Mouse (Mus musculus) G1E (cell line): ENCODE data around the gene Rnase11. TPM values are rescaled to one million over a fixed set of nuclear protein-coding genes. Genes with fewer than 3 reads are reported as not detected.
"Not testable (repeated sequence)": the region's sequence is repeated elsewhere in the genome, so short reads cannot be mapped to it uniquely, and the experiment has no call there.

Source experiments
- ATAC-seq: 2 replicates; pipeline ENCODE4 v1.8.0; 2016; ENCODE audit warnings: mild to moderate bottlenecking; ENCODE audit not compliant: insufficient number of reproducible peaks, poor library complexity, low FRiP score, severe bottlenecking; ENCODE audit errors: extremely low read depth
- DNase-seq: peaks from one replicate; pipeline ENCODE4 v3.0.0; 2012; ENCODE audit warnings: low spot score
- H3K27me3 ChIP-seq: 2 replicates; pipeline ENCODE4 v1.6.1; 2012; ENCODE audit warnings: mild to moderate bottlenecking, low read length, inconsistent platforms; ENCODE audit not compliant: insufficient read depth
- H3K36me3 ChIP-seq: replicated peaks from 2 replicates; pipeline ENCODE3; 2012; ENCODE audit warnings: mild to moderate bottlenecking, inconsistent platforms
- H3K4me1 ChIP-seq: 2 replicates; pipeline ENCODE4 v1.6.1; 2012; ENCODE audit warnings: low read depth, low read length, inconsistent platforms, mixed read lengths; ENCODE audit not compliant: insufficient read depth
- H3K4me3 ChIP-seq: 2 replicates; pipeline ENCODE4 v1.5.1; 2012; ENCODE audit warnings: low read depth, mild to moderate bottlenecking, inconsistent platforms, low read length, moderate library complexity, mixed read lengths
- H3K9me3 ChIP-seq: replicated peaks from 2 replicates; pipeline ENCODE4 v1.6.1; 2012; ENCODE audit warnings: inconsistent platforms
- CTCF ChIP-seq: IDR thresholded peaks from 2 replicates; pipeline ENCODE4 v1.5.1; 2012; ENCODE audit warnings: low read depth, low read length, inconsistent platforms, mixed read lengths
- GATA1 ChIP-seq: IDR thresholded peaks from 2 replicates; pipeline ENCODE4 v1.6.1; 2012; ENCODE audit warnings: borderline replicate concordance, low read length, inconsistent platforms, mixed read lengths
- GATA2 ChIP-seq: IDR thresholded peaks from 2 replicates; pipeline ENCODE4 v1.6.1; 2012; ENCODE audit warnings: low read depth, low read length, inconsistent platforms, borderline replicate concordance
- POLR2AphosphoS5 ChIP-seq: IDR thresholded peaks from 2 replicates; pipeline ENCODE4 v1.6.1; 2012; ENCODE audit warnings: low read depth, low read length, inconsistent platforms; ENCODE audit not compliant: insufficient replicate concordance
- TAL1 ChIP-seq: conservative IDR thresholded peaks from 2 replicates; pipeline ENCODE4 v1.6.1; 2012; ENCODE audit warnings: low read depth, low read length, inconsistent platforms, mixed read lengths
- polyA plus RNA-seq: library from polyadenylated mRNA; stranded (reverse); fragments of >175 nt; gene quantifications from 2 replicates; pipeline ENCODE4 v1.2.3, GENCODE M21; 2012
- total RNA-seq, 2 experiments: library from RNA; stranded (forward) in 1 of 2; stranded (reverse) in 1 of 2; fragments of 200-1000 nt in 1 of 2; fragments of >200 nt in 1 of 2; fragmentation: Nextera tagmentation in 1 of 2; gene quantifications; 2 replicates each; pipeline ENCODE4 v1.2.3; 2014 to 2017

Gene Rnase11
- total and polyA plus RNA-seq, 3 experiments: 0.22 TPM; not detected in 2

- DNase-seq (no peak), ATAC-seq (no peak)
- no peaks in the 10 kb centered on the region for H3K36me3 ChIP-seq
- no peak overlapping the region for H3K4me3 ChIP-seq
- TF ChIP-seq POLR2AphosphoS5 (no peak), GATA1 (no peak), CTCF (no peak), TAL1 (no peak), GATA2 (no peak)
- H3K27me3 ChIP-seq: peaks cover 3% of the 10 kb centered on the region; the same call in 1 of the 2 replicates
- peaks cover 7% of the 10 kb centered on the region for H3K4me1 ChIP-seq
- H3K9me3 ChIP-seq: no peaks in the 10 kb centered on the region
Observed at GRCm38 (mm10) chr14:51023457-51023856, 26.5 kb downstream of the Rnase11 start.

GRCm38 (mm10) chr14:51017256-51017655 lies 32.7 kb downstream of the Rnase11 start:
- ATAC-seq: no peak
- no peak overlapping the region for H3K4me3 ChIP-seq
- no peaks in the 10 kb centered on the region for H3K4me1 ChIP-seq

GRCm38 (mm10) chr14:51015780-51016179 lies 34.2 kb downstream of the Rnase11 start:
- no peaks in the 10 kb centered on the region for H3K4me1 ChIP-seq
- H3K9me3 ChIP-seq: no peaks in the 10 kb centered on the region
- H3K4me3 ChIP-seq: no peak overlapping the region
- H3K36me3 ChIP-seq: no peaks in the 10 kb centered on the region
- no peak for ATAC-seq
- DNase-seq: no peak
- no peaks in the 10 kb centered on the region; the same call in 1 of the 2 replicates for H3K27me3 ChIP-seq
- no peak for TF ChIP-seq GATA1

More at GRCm38 (mm10) chr14:51017256-51017655, 32.7 kb downstream of the Rnase11 start:
- no peak for TF ChIP-seq CTCF
- no peak for TF ChIP-seq GATA2
- no peak for TF ChIP-seq GATA1
- no peak for TF ChIP-seq POLR2AphosphoS5
- TF ChIP-seq TAL1: no peak
- Histone ChIP-seq H3K9me3 (no peaks in the 10 kb centered on the region), H3K27me3 (no peaks in the 10 kb centered on the region; the same call in 1 of the 2 replicates), H3K36me3 (no peaks in the 10 kb centered on the region)
- DNase-seq: no peak

GRCm38 (mm10) chr14:51014724-51015123 lies 35.2 kb downstream of the Rnase11 start:
- not testable (repeated sequence) for H3K4me1 ChIP-seq, H3K9me3 ChIP-seq, H3K36me3 ChIP-seq, H3K4me3 ChIP-seq, DNase-seq, ATAC-seq, H3K27me3 ChIP-seq

GRCm38 (mm10) chr14:51009572-51009971 lies 40.4 kb downstream of the Rnase11 start:
- Histone ChIP-seq H3K4me3 (no peak overlapping the region), H3K27me3 (no peaks in the 10 kb centered on the region; the same call in 1 of the 2 replicates), H3K4me1 (no peaks in the 10 kb centered on the region), H3K36me3 (no peaks in the 10 kb centered on the region), H3K9me3 (no peaks in the 10 kb centered on the region)
- no peak for ATAC-seq
- DNase-seq: no peak
- no peak for TF ChIP-seq GATA1
- TF ChIP-seq TAL1: no peak
- no peak for TF ChIP-seq POLR2AphosphoS5
- TF ChIP-seq GATA2: no peak
- TF ChIP-seq CTCF: no peak

- DNase-seq (no peak), ATAC-seq (no peak)
- no peaks in the 10 kb centered on the region for H3K36me3 ChIP-seq
- TF ChIP-seq CTCF: no peak
- no peak for TF ChIP-seq TAL1
- TF ChIP-seq GATA2: no peak
- TF ChIP-seq POLR2AphosphoS5: no peak
- no peak for TF ChIP-seq GATA1
- no peak overlapping the region for H3K4me3 ChIP-seq
- H3K27me3 ChIP-seq: no peaks in the 10 kb centered on the region; the same call in 1 of the 2 replicates
- no peaks in the 10 kb centered on the region for H3K4me1 ChIP-seq
- H3K9me3 ChIP-seq: no peaks in the 10 kb centered on the region
Observed at GRCm38 (mm10) chr14:51008781-51009180, 41.2 kb downstream of the Rnase11 start.
